Mouse (Mus musculus) CH12.LX (cell line): ENCODE data around the gene Bcl7b. TPM values are rescaled to one million over a fixed set of nuclear protein-coding genes. Genes with fewer than 3 reads are reported as not detected.

ENCODE experiments used
- DNase-seq: peaks from one replicate; pipeline ENCODE4 v3.0.0-alpha.2; 2013; ENCODE audit errors: extremely low read depth
- H3K27ac ChIP-seq: 2 replicates; pipeline ENCODE4 v1.5.1; 2012; ENCODE audit warnings: low read depth, mild to moderate bottlenecking, control low read depth, moderate library complexity; ENCODE audit not compliant: insufficient read depth
- H3K27me3 ChIP-seq: replicated peaks from 2 replicates; pipeline ENCODE3; 2012; ENCODE audit warnings: inconsistent platforms
- H3K36me3 ChIP-seq, 2 experiments: replicated peaks in 1 of 2; 2 replicates each; pipeline versions ENCODE3 to v1.6.1; 2012; ENCODE audit warnings: inconsistent platforms in 1 of 2, low read length in 1 of 2, mild to moderate bottlenecking in 1 of 2, mixed read lengths in 1 of 2, moderate library complexity in 1 of 2; ENCODE audit not compliant: control insufficient read depth in 1 of 2, insufficient read depth in 1 of 2
- H3K4me1 ChIP-seq, 2 experiments: 2 replicates each; pipeline ENCODE4 v1.6.1; 2012; ENCODE audit warnings: inconsistent platforms in 1 of 2, moderate library complexity in 1 of 2; ENCODE audit not compliant: insufficient read depth in 2 of 2, control insufficient read depth in 1 of 2
- H3K4me2 ChIP-seq: 2 replicates; pipeline ENCODE4 v1.6.1; 2012; ENCODE audit warnings: low read depth, mild to moderate bottlenecking, control low read depth; ENCODE audit not compliant: poor library complexity, insufficient read depth, severe bottlenecking
- H3K4me3 ChIP-seq, 3 experiments: fragments of 150-350 bp in 1 of 3; sonication (generic) in 1 of 3; replicated peaks in 1 of 3; 2 replicates each; pipeline versions ENCODE3 to v1.5.1; 2011 to 2012; ENCODE audit warnings: low read depth in 2 of 3, low read length in 2 of 3, mild to moderate bottlenecking in 2 of 3, moderate library complexity in 2 of 3, control low read depth in 1 of 3, improper control_type of control experiment in 1 of 3, inconsistent platforms in 1 of 3, mixed read lengths in 1 of 3; ENCODE audit not compliant: poor library complexity in 1 of 3
- H3K79me2 ChIP-seq: replicated peaks from 2 replicates; pipeline ENCODE4 v1.6.1; 2012; ENCODE audit warnings: mild to moderate bottlenecking, moderate library complexity; ENCODE audit not compliant: control insufficient read depth, poor library complexity, insufficient read depth, severe bottlenecking; ENCODE audit errors: extremely low read depth
- H3K9ac ChIP-seq: 2 replicates; pipeline ENCODE4 v1.6.1; 2012; ENCODE audit warnings: low read depth, mild to moderate bottlenecking, control low read depth, moderate library complexity; ENCODE audit not compliant: insufficient read depth
- H3K9me3 ChIP-seq: replicated peaks from 2 replicates; pipeline ENCODE3; 2012; ENCODE audit warnings: low read length, inconsistent platforms, mixed read lengths
- CHD1 ChIP-seq: IDR thresholded peaks from 2 replicates; pipeline ENCODE4 v1.6.1; 2012; ENCODE audit warnings: low read depth, low read length, improper control_type of control experiment, inconsistent platforms
- E2F4 ChIP-seq: IDR thresholded peaks from 2 replicates; pipeline ENCODE4 v1.6.1; 2011; ENCODE audit warnings: low read depth, low read length, improper control_type of control experiment; ENCODE audit not compliant: insufficient replicate concordance
- ELF1 ChIP-seq: IDR thresholded peaks from 2 replicates; pipeline ENCODE4 v1.6.1; 2014; ENCODE audit warnings: low read depth, mild to moderate bottlenecking, inconsistent platforms, low read length, improper control_type of control experiment
- EP300 ChIP-seq: IDR thresholded peaks from 2 replicates; pipeline ENCODE4 v1.6.1; 2011; ENCODE audit warnings: low read length, improper control_type of control experiment
- ETS1 ChIP-seq: conservative IDR thresholded peaks from 2 replicates; pipeline ENCODE4 v1.6.1; 2012; ENCODE audit warnings: low read depth, mild to moderate bottlenecking, inconsistent platforms, low read length, improper control_type of control experiment, moderate library complexity
- HCFC1 ChIP-seq: IDR thresholded peaks from 2 replicates; pipeline ENCODE4 v1.6.1; 2012; ENCODE audit warnings: low read depth, mild to moderate bottlenecking, inconsistent platforms, low read length, improper control_type of control experiment
- IRF4 ChIP-seq: IDR thresholded peaks from 2 replicates; pipeline ENCODE4 v1.6.1; 2014; ENCODE audit warnings: low read depth, mild to moderate bottlenecking, inconsistent platforms, low read length, improper control_type of control experiment
- JUN ChIP-seq: IDR thresholded peaks from 2 replicates; pipeline ENCODE4 v1.6.1; 2011; ENCODE audit warnings: low read depth, mild to moderate bottlenecking, low read length, improper control_type of control experiment, moderate library complexity; ENCODE audit not compliant: insufficient read depth
- JUND ChIP-seq: conservative IDR thresholded peaks from 2 replicates; pipeline ENCODE4 v1.6.1; 2011; ENCODE audit warnings: low read depth, low read length, improper control_type of control experiment
- MAX ChIP-seq: IDR thresholded peaks from 2 replicates; pipeline ENCODE4 v1.6.1; 2011; ENCODE audit warnings: low read length, improper control_type of control experiment
- MAZ ChIP-seq: IDR thresholded peaks from 2 replicates; pipeline ENCODE4 v1.6.1; 2012; ENCODE audit warnings: low read depth, mild to moderate bottlenecking, inconsistent platforms, low read length, improper control_type of control experiment, moderate library complexity
- MEF2A ChIP-seq: IDR thresholded peaks from 2 replicates; pipeline ENCODE4 v1.6.1; 2014; ENCODE audit warnings: low read depth, mild to moderate bottlenecking, inconsistent platforms, low read length, improper control_type of control experiment, borderline replicate concordance
- MXI1 ChIP-seq: IDR thresholded peaks from 2 replicates; pipeline ENCODE4 v1.6.1; 2011; ENCODE audit warnings: mild to moderate bottlenecking, low read depth, low read length, improper control_type of control experiment
- NELFE ChIP-seq: IDR thresholded peaks from 2 replicates; pipeline ENCODE4 v1.6.1; 2011; ENCODE audit warnings: low read depth, low read length, improper control_type of control experiment
- NRF1 ChIP-seq: IDR thresholded peaks from 2 replicates; pipeline ENCODE4 v1.6.1; 2014; ENCODE audit warnings: low read depth, mild to moderate bottlenecking, inconsistent platforms, low read length, improper control_type of control experiment, moderate library complexity
- PAX5 ChIP-seq: IDR thresholded peaks from 2 replicates; pipeline ENCODE4 v1.6.1; 2012; ENCODE audit warnings: low read length, inconsistent platforms, mixed read lengths
- POLR2AphosphoS2 ChIP-seq: IDR thresholded peaks from 2 replicates; pipeline ENCODE4 v1.6.1; 2011; ENCODE audit warnings: low read depth, low read length, improper control_type of control experiment
- RAD21 ChIP-seq: IDR thresholded peaks from 2 replicates; pipeline ENCODE4 v1.6.1; 2011; ENCODE audit warnings: low read depth, mild to moderate bottlenecking, low read length, improper control_type of control experiment, moderate library complexity
- SIN3A ChIP-seq: IDR thresholded peaks from 2 replicates; pipeline ENCODE4 v1.6.1; 2012; ENCODE audit warnings: low read length, improper control_type of control experiment, inconsistent platforms
- UBTF ChIP-seq: IDR thresholded peaks from 2 replicates; pipeline ENCODE4 v1.6.1; 2012; ENCODE audit warnings: low read depth, mild to moderate bottlenecking, inconsistent platforms, low read length, improper control_type of control experiment, moderate library complexity
- USF1 ChIP-seq: IDR thresholded peaks from 2 replicates; pipeline ENCODE4 v1.6.1; 2014; ENCODE audit warnings: low read depth, mild to moderate bottlenecking, inconsistent platforms, low read length, improper control_type of control experiment
- USF2 ChIP-seq: conservative IDR thresholded peaks from 2 replicates; pipeline ENCODE4 v1.6.1; 2011; ENCODE audit warnings: low read depth, low read length, improper control_type of control experiment
- ZC3H11A ChIP-seq: IDR thresholded peaks from 2 replicates; pipeline ENCODE4 v1.6.1; 2012; ENCODE audit warnings: low read depth, mild to moderate bottlenecking, inconsistent platforms, low read length, improper control_type of control experiment
- ZKSCAN1 ChIP-seq: IDR thresholded peaks from 2 replicates; pipeline ENCODE4 v1.6.1; 2012; ENCODE audit warnings: low read depth, inconsistent platforms, low read length, improper control_type of control experiment, borderline replicate concordance
- ZNF384 ChIP-seq: IDR thresholded peaks from 2 replicates; pipeline ENCODE4 v1.6.1; 2012; ENCODE audit warnings: low read depth, low read length, improper control_type of control experiment, inconsistent platforms
- dilution Hi-C: fragments of 300-500 bp; cut with MboI; formaldehyde crosslinking; loops from 2 replicates; pipeline ENCODE4 v1.14.3; 2020; ENCODE audit warnings: low sequenced_read_pairs; ENCODE audit not compliant: extremely low pct_unique_long_range_greater_than_20kb, extremely low pct_ligation_motif_present
- in situ Hi-C: fragments of 300-500 bp; cut with MboI; formaldehyde crosslinking; loops from 3 replicates; pipeline ENCODE4 v1.14.3; 2019; ENCODE audit warnings: low sequenced_read_pairs, low pct_ligation_motif_present, low pct_unique_long_range_greater_than_20kb, mixed read lengths
- polyA plus RNA-seq: library from polyadenylated mRNA; unstranded; fragments of >175 nt; gene quantifications from 2 replicates; pipeline ENCODE4 v1.2.1, GENCODE M21; 2012; ENCODE audit warnings: low read depth; ENCODE audit not compliant: insufficient read length
- total RNA-seq, 2 experiments: library from RNA; depleted of rRNA; stranded (reverse); fragments of 300-350 nt in 1 of 2; fragments of >200 nt in 1 of 2; gene quantifications; 2 replicates each; pipeline ENCODE4 v1.2.3; 2012 to 2014

Gene Bcl7b
- total and polyA plus RNA-seq, 3 experiments = 20.1 to 40.8 (median 24.1) TPM

GRCm38 (mm10) chr5:135216871-135217270 is 48.8 kb downstream of the Bcl7b start:
- no peak for DNase-seq
- H3K4me2 ChIP-seq = no peak overlapping the region
- no peaks in the 10 kb centered on the region for H3K9me3 ChIP-seq
- in situ Hi-C loops (no loop called here), dilution Hi-C loops (no loop called here)
- H3K36me3 ChIP-seq = peaks cover 71 to 97% of the 10 kb centered on the region in 2 experiments
- H3K4me3 ChIP-seq = no peak overlapping the region
- peaks cover 34% of the 10 kb centered on the region for H3K79me2 ChIP-seq
- H3K4me1 ChIP-seq = no peaks in the 10 kb centered on the region
- H3K27ac ChIP-seq = no peak overlapping the region
- H3K9ac ChIP-seq = no peak overlapping the region
- H3K27me3 ChIP-seq = no peaks in the 10 kb centered on the region
- no peak for TF ChIP-seq MEF2A
- TF ChIP-seq CHD1 = no peak
- TF ChIP-seq IRF4 = no peak

- no peak for DNase-seq
- TF ChIP-seq NELFE (no peak), HCFC1 (no peak), POLR2AphosphoS2 (no peak), ETS1 (no peak), SIN3A (no peak), NRF1 (no peak), PAX5 (no peak), MXI1 (no peak), E2F4 (no peak), MAZ (no peak)
- no peak overlapping the region for H3K27ac ChIP-seq
- in situ Hi-C loops = no loop called here
- dilution Hi-C loops = no loop called here
- H3K9ac ChIP-seq = no peak overlapping the region
- no peak overlapping the region for H3K4me2 ChIP-seq
- H3K4me1 ChIP-seq = no peaks in the 10 kb centered on the region
- no peak overlapping the region for H3K4me3 ChIP-seq
- no peaks in the 10 kb centered on the region for H3K27me3 ChIP-seq
- H3K36me3 ChIP-seq = peaks cover 73 to 94% of the 10 kb centered on the region in 2 experiments
- H3K79me2 ChIP-seq = peaks cover 23% of the 10 kb centered on the region; the same call in 1 of the 2 replicates
- no peaks in the 10 kb centered on the region for H3K9me3 ChIP-seq
These were observed 52.9 kb downstream of the Bcl7b start for GRCm38 (mm10) chr5:135220941-135221340.

GRCm38 (mm10) chr5:135222066-135222465 is 54.0 kb downstream of the Bcl7b start:
- H3K9me3 ChIP-seq = no peaks in the 10 kb centered on the region
- H3K9ac ChIP-seq = no peak overlapping the region
- no peak overlapping the region for H3K27ac ChIP-seq
- dilution Hi-C loops = no loop called here
- H3K36me3 ChIP-seq = peaks cover 70 to 92% of the 10 kb centered on the region in 2 experiments
- no peaks in the 10 kb centered on the region for H3K4me1 ChIP-seq
- no peaks in the 10 kb centered on the region for H3K27me3 ChIP-seq
- H3K4me2 ChIP-seq = no peak overlapping the region
- no peak overlapping the region for H3K4me3 ChIP-seq
- no peak for DNase-seq
- TF ChIP-seq JUND (no peak), NELFE (no peak), UBTF (no peak), CHD1 (no peak), ZNF384 (no peak), USF1 (no peak), USF2 (no peak), IRF4 (no peak), POLR2AphosphoS2 (no peak), ZKSCAN1 (no peak), JUN (no peak), SIN3A (no peak), RAD21 (no peak), MXI1 (no peak), ELF1 (no peak), MAX (no peak), ZC3H11A (no peak), E2F4 (no peak), EP300 (no peak)
- in situ Hi-C loops = no loop called here
- H3K79me2 ChIP-seq = peaks cover 23% of the 10 kb centered on the region; the same call in 1 of the 2 replicates
